Mouse (Mus musculus) CD4-positive, CD25-positive, alpha-beta regulatory T cell, adult 2 months (primary cell): ENCODE results near the gene Ckap2l.
A peak's percentile ranks its signal among the peaks of the same experiment; 100 is the strongest.

Experiments used
- DNase-seq: peaks from one replicate; pipeline ENCODE4 v3.0.0-alpha.2; 2012; ENCODE audit warnings: low read depth, low spot score

The Ckap2l gene

DNA sequence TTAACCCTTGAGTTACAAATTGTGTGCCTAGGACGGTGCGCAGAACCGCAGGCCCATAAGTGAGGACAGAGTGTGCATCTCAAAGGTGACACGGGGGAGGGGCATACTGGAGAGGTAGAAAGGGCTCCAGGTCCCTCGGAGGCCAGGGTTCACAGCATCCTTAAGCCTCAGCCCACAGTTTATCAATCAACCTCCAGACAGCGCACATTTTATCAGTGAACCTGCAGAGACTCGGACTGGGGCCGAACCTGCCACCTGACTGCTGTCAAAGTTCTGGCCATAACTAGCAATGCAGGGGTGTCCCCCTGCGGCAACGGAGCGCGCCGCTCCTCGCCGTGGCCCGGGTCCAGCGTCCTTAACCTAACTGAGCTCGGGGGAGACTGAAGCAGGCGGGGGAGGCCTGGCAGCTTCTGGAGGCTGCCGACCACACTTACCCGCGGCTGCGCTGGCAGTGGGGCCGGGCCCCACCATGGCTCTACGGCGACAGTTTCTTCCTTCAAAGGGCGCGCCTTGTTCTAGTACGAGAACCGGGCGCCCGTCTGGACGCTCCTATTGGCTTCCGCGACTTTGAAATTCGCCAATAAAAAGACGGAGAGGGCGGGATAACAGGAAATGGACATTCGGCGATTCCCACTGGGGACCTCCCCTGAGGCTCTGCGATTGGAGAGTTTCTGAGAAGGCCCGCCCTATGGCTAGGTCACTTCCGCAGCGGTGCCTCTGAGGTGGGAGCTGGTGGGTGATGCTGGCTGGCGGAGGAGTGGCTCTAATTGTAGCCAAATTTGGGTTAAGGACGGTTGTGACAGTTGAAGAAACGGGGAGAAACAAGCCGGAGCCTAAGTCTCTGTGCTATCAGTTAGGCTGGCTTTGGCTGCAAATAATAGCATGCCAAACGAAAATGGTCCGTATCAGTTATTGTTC, at the start of gene Ckap2l:
Gene Ckap2l, minus strand, starts transcription at position 542 of the 918 bp plus-strand sequence.
- DNase-seq, result peak; percentile 97

DNA sequence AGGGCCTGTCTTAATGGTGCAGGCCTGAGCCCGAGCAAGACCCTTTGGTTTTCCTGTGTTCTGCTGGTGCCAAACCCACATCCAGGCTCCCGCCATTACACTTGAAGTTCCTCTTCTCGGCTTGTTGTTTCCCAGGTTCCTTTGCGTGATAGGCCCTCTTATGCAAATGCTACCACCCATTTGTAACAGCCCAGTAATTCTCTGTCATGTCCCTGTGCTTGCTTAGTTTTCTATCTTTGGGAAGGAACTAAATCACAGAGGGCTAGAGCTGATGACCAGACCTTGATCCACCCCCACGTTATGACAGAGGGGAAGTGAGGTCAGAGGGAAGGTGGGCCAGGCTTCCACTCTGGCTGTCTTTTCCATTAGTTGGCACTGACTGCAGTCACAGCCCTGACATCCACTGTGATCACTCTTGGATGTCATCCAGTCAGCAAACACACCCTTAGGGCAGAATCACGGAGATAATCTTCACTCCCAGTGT, 41.2 kb upstream of the Ckap2l start:
- no peak for DNase-seq

DNA sequence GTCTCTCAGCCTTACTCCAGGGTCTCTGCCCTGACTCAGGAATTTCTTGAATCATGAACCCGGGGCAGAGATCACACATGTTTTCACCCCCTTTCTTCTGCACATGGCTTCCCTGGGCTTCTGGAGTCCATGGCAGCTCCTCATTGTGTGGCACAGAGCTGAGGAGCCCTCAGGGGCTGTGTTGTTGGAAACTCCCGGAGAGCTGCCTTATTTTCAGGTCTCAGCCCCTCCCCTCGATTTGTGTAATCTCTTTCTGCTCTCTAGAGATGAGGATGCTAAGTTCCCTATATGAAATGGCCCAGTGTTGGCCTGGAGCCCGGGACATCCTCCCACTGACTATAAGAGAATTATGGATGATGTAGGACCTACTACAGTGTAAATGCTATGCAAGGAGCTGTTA, 36.5 kb upstream of the Ckap2l start:
- DNase-seq, result no peak

DNA sequence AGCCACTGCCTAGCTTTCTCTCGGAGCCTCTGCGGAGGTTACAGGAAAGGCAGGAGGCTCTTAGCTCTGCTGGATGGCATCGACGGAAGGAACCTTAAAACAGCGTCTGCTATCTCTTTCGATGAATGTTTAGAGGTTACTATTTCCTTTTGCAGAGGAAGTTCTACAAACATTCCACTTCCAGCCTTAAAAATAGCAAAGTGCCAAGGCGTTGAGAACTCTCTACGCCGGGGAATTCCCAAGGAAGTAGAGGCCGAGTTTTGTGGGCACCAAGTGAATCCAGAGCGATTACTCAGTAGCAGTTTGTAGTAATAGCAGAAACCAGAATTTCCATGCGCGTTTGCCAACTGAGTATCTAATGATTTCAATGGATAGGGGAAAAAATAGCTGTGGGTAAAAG, 33.5 kb upstream of the Ckap2l start:
- DNase-seq, result no peak

DNA sequence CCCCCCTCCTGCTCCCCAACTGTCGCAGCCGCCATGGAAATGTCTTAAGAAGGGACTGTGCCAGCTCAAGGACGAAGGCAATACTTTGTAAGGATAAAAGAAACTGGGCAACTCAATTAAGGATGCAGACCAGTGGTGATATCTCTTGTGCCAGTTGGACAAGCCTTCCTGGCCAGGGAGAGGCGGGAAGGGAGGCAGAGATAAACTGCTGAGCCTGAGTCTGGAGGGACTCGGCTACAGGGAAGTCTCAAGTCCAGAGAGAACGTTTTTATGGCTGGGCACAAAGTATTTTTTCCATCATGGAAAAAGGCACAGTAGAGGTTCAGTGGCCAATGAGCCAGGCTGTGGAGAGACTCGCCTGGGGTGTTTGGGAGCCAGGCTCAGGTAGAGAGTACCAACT, 33.0 kb upstream of the Ckap2l start:
- DNase-seq, result no peak

DNA sequence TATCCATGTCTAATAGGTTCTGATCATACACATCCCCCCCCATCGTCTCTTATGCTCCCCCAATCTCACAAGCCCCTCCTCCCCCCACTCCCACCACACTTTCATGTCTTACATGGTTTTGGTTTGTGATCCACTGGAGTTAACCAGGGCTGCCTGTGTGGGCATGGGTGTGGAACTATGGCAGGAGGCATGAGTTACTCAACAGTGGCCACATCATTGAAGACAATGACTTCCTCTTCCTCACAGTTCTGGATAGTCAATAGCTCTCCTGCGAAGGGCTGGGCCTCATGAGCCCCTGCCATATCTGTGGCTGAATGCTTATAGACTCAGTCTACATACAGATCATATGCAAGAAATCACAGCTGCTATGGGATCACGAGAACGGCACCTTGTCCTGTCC, 31.2 kb upstream of the Ckap2l start:
- no peak for DNase-seq

DNA sequence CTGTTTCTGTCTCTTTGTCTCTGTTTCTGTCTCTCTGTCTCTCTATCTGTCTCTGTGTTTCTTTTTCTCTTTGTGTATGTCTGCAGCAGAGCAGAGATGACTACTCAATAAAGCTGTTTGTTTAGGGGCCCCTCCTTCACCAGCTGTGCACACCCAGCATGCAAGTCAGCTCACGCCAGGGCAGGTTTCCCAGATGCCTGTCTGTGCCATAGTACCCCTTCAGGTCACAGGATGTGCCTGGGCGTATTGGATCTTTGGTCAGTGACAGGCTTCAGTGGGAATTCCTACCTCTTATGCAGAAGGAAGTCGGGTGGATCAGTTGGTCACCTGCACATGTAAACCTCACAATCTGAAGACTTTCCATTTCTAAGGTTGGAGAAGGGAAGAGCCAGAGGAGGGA, 27.2 kb upstream of the Ckap2l start:
- DNase-seq, result no peak

DNA sequence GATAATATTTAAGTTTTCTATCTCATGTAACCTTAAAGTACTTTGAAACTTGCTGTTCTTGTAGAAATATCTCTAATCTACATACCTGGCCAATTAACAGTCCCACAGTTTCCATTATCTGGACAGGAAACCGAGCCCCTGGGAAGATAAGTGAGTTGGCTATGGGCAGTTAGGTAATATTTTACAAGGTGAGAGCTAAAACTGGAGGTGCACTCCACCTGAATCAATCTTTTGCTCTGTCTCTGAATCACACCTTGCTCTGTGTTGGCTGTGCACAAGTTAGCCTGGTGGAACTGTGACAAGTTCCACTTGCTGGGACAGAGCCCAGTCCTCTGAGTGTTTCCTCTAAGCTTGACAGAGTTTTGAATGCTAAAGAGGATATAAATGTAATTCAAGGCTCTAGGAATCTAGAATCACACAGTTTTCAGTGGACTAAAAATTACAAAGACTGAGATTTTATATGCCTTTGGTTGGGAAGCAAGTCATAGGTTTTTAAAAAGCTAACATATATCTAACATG, 25.2 kb upstream of the Ckap2l start:
- DNase-seq, result no peak

DNA sequence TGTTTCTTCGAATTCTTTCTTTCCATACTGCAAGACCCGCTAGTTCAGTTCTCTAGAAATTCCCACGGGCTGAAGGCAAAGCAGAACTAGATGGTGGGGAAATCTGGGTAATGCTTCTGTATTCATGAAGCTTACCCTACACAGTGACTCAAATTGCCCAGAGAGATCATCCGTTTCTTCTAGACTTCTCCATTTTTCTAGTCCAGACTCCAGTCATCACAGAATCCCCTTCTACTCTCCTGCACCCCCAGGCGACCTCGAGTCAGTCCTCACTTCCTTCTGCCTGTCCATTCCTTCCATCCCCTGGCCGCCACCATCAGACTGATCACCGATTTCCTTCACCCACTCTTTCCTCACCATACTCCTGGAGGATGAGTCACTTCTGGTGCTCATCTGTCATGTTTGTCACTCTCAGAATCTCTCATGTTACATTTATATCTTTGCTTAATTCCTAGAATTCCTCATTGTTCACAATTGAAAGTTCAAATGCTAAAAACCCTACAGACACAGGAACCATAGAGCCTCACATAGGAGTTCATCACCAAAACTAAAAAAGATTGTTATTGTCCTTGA, 23.1 kb upstream of the Ckap2l start:
- no peak for DNase-seq

DNA sequence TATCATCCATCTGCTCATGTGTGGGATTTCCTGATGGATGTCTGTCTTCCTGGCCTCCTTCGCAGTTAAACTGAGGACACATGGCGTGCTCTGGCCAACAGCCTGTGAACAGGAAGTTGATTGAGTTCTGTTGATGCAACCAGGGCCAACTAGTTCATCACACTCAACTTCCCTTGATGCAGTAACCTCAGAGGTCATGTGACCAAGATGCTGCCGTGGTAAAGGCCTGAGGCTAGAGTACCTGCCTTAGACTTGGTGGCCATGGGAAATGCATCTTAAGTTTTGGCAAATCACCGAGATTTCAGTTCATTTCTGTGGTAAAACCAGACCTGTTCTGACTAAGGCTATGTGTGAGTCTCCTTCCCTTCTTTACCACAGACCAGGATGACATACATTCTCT, 18.8 kb upstream of the Ckap2l start:
- peak; percentile 25 for DNase-seq

DNA sequence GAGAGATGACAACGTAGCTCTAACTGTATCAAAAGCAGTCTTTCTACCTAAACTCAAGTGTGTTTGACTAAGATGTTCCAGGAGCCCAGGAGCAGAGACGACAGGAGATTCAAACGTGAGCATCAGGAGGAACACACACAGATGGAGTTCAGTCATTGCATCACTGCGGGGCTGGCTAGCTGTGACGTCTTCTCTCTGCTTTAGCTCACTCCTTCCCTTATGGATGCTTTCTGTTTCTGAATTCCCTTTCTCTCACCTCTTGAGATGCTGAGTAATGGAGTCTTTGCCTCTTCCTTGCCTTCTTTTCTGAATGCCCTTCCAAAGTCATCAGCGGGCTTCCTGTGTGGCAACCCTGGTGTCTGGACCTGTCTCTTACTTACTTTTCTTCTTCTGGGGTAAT, 17.9 kb upstream of the Ckap2l start:
- DNase-seq, result no peak

DNA sequence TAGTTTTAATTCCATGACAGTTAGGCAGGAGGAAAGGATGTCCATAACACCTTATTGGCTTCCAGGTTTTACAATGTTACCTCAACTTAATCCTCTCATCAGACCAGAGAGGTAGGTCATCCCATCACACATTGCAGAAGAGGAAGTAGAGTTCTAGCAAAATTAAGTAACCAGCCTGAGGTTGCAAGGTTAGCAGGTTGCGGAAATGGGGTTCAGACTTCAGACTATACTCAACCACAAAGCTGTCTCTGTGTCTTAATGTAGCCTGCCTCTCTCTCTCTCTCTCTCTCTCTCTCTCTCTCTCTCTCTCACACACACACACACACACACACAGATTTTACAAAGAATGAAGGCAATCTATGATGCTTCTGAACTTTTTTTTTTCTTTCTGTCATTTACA, 16.9 kb upstream of the Ckap2l start:
- peak; percentile 41 for DNase-seq

DNA sequence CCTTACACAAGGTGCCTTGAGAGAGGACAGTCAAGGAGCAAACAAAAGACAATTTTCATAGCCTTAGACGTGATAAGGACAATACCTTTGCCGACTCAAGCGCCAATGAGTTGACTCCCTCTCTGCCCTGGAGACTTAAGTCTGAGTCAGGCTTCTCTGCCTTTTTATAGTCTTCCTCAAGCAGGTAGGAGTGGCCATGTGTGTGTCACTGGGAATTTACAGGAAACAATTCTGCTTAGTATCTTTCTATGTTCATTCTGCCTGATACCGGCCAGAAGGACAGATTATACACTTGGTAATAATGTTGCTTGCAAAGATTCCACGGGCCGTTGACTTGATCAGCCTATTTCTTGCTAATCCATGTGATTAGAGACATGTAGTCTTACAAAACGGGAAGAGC, 12.8 kb upstream of the Ckap2l start, which contains the start of gene Il1a:
Gene Il1a, minus strand, starts transcription at position 137 of the 400 bp plus-strand sequence.
- no peak for DNase-seq

DNA sequence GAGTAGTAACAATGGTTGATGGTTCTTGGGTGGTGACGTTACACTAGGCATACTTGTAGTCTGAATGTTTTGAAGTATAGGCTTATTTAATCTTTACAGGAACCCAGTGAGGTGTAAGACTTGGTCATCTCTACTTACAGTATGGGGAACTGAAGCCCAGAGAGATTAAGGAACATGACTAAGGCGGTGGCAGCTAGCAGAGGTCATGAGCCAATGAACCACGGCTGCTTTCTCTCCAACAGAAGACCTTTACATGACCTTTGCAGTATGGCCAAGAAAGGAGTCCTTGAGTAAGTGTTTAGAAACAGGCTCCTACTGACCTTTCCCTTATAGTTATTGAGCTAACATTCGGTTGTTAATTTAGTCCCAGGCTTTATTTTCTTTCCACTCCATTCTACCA, 9.0 kb upstream of the Ckap2l start:
- DNase-seq, result no peak

DNA sequence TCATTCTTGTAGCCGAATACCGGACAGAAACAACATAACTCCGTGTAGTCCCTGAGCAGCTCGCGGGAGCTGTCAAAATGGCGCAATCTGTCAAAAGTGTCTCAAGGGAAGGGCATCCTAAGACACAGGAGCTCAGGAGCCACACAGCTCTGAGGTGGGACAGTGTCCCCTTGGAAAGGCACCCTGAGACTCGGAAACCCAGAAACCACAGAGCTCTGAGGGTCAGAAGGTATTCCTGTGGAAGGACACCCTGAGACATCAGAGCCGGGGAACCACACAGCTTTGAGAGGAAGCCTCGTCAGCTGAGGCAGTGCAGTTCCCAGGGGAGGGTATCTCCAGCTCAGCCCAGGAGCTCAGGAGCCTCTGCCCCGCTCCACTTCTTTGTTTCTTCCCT, 574 bp upstream of the Ckap2l start:
- no peak for DNase-seq

DNA sequence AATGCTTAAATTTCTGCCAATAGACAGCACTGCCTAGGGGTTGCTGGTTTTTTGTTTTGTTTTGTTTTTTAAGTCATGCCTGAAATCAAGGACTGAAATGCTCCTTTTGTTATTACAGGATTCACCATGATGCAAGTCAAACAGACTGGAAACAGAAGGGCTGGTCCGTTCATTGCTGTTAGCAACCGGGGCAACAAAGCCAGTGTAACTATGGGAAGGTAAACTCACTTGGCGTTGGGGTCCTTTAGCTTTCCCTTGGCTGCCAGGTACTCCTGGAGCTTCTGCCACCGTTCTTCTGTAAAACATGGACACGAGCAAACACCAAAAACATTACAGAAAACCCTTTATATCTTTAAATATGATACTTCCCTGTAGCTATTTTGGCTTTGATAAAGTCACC, 926 bp downstream of the Ckap2l start:
- DNase-seq, result no peak

DNA sequence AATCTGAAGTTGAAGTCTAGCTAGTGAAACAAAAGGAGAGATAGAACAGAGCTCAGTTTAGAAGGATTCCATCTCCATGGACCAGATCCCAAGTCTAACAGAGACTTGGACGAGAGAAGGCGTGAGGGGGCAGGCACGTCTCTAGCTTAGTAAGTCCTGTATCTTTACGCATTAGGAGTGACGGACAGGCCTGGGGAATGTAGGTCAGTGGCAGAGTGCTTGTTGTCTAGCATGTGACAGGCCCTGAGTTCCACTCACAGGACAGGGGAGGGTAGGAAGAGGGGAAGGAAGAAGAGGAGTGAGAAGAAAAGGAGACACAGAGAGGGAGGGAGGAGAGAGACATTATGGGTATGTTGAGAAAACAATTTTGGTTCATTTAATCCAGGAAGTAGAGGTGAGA, 1.9 kb downstream of the Ckap2l start:
- no peak for DNase-seq

DNA sequence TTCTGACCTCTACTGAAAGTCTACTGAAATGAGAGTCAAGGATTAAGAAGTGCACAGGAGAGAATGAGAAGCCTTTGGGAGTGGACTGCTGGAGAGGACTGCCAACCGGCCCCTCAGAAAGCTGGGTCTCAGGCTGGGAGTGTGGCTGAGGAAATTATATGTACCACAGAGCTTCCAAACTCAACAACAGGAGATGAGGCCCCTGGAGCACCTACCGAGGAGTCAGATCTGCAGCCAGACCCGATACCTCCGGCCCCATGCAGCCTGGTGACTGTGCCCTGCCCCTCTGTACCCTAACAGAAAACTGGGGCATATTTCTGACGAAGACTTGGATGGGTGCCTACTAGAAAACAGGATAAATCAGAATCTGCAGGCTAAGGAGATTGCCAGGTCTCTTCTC, 23.2 kb downstream of the Ckap2l start:
- DNase-seq, result no peak

DNA sequence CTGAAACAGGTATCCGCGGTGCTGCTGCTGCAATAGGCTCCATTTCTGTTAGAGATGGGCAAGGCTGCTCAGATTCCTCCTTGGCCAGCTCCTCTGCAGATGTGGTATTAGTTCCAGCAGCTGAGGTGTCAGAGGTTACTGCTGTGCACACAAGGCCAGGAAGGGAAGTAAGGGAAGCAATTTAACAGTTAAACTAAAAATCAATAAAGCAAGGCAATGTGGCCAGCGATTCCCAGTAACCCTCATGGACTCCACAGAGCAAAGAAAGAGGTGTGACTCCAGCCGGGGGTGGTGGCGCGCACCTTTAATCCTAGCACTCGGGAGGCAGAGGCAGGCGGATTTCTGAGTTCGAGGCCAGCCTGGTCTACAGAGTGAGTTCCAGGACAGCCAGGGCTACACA, 26.4 kb downstream of the Ckap2l start:
- DNase-seq, result no peak

DNA sequence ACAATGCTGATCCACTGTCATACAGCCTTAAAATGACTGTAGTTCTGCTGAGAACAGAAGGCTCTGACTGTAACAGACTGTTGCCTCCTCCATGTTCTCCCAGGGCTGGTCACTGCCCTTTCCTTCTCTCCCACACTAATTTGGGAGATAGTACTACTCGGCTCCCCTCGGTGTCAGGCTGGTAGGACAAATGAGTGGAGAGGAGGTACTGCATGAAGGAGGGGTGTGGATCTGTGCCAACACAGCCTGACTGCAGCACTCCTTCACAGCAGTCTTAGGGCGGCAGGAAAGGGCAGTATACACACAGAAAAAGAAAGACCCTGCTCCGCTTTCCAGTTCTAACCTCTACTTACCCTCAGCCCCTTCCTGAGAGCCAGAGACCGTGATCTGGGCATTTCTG, 27.0 kb downstream of the Ckap2l start:
- DNase-seq, result no peak

DNA sequence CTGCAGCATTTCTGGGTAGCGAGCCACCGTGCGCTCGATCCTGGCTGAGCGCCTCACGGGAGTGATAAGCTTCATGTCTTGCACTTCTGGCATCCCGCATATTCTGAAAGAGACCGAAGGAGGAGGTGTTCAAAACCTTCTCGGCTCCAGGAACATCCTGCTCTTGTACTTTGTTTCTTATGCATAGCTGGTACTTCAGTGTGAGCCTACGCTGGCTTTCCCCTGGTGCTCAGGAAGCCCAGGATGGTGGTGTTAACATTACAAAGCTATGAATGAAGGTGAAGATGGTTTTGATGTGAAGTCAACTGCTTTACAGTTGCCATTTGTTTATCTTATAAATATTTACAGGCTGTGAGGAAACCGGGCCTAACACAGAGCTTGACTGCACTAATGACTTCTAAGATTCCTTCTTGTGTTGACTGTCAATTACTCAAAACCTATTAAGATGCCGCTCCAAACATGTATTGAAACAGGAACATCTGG, 27.8 kb downstream of the Ckap2l start:
- no peak for DNase-seq

DNA sequence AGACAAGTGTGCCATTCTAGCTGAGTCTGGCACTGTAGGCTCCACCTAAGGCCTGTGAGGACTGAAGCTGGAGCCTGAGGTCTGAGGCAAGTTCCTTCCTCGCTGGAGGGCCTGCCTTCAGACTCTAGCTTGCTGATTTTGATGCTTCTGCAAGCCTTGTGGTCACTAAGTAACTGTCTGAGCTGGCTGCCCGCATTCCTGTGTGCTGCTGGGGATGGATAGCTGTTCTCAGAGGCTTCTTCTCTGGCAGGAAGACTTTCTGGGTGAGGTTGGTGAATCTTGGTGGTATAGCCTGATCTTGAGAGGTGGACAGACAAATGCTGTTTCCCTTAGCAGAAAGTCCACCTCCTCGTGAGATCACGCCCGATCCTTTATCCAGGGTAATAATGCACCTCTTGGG, 29.3 kb downstream of the Ckap2l start:
- DNase-seq, result no peak

DNA sequence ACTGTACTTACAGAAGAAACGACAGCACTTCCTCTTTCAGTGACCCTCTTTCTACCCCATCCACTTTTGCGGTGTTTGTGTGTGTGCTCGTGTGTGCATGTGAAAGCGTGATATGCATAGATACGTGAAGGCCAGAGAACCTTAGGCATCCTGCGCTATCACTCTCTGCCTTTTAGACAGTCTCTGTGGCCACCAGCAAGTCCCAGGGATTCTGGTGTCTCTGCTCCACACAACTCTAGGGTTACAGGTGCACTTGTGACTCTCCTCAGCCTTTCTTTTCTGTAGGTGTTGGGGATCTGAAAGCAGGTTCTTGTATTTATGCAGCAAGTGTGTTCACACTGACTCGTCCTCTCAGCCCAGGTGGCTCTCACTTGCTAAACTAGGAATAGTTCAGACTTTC, 31.7 kb downstream of the Ckap2l start:
- no peak for DNase-seq
